Mouse (Mus musculus) ES-E14 (cell line): ENCODE measurements around the gene Bmyc. TPM values are rescaled to one million over a fixed set of nuclear protein-coding genes. Genes with fewer than 3 reads are reported as not detected.
"Not testable (repeated sequence)": the region's sequence is repeated elsewhere in the genome, so short reads cannot be mapped to it uniquely, and the experiment has no call there.

Source experiments
- DNase-seq: peaks from one replicate; pipeline ENCODE4 v3.0.0-alpha.2; 2013; ENCODE audit warnings: low read depth, low spot score
- H3K27ac ChIP-seq: 2 replicates; pipeline ENCODE4 v1.5.1; 2012; ENCODE audit warnings: low read depth, mild to moderate bottlenecking, low read length, moderate library complexity, mixed read lengths; ENCODE audit not compliant: poor library complexity, insufficient read depth, severe bottlenecking
- H3K36me3 ChIP-seq: 2 replicates; pipeline ENCODE4 v1.6.1; 2012; ENCODE audit warnings: mild to moderate bottlenecking, low read length, moderate library complexity, mixed read lengths; ENCODE audit not compliant: control insufficient read depth, poor library complexity, insufficient read depth, severe bottlenecking
- H3K4me1 ChIP-seq, 2 experiments: fragments of 150-350 bp in 1 of 2; sonication (generic) in 1 of 2; 2 replicates each; pipeline ENCODE4 v1.6.1; 2012; ENCODE audit warnings: low read length in 2 of 2, mild to moderate bottlenecking in 1 of 2, mixed read lengths in 1 of 2; ENCODE audit not compliant: control insufficient read depth in 2 of 2, insufficient read depth in 2 of 2, poor library complexity in 1 of 2
- H3K4me3 ChIP-seq, 2 experiments: fragments of 150-350 bp in 1 of 2; sonication (generic) in 1 of 2; 2 replicates each; pipeline ENCODE4 v1.5.1; 2012; ENCODE audit warnings: low read length in 2 of 2, low read depth in 1 of 2, mild to moderate bottlenecking in 1 of 2, mixed read lengths in 1 of 2; ENCODE audit not compliant: insufficient read depth in 1 of 2, poor library complexity in 1 of 2, severe bottlenecking in 1 of 2
- H3K9ac ChIP-seq: 2 replicates; pipeline ENCODE4 v1.6.1; 2012; ENCODE audit warnings: low read depth, mild to moderate bottlenecking, low read length, mixed read lengths; ENCODE audit not compliant: poor library complexity, insufficient read depth, severe bottlenecking
- H3K9me3 ChIP-seq: fragments of 150-350 bp; sonication (generic); 2 replicates; pipeline ENCODE4 v1.6.1; 2012; ENCODE audit warnings: low read depth, mild to moderate bottlenecking, low read length; ENCODE audit not compliant: control insufficient read depth, insufficient read depth
- CHD2 ChIP-seq: IDR thresholded peaks from 2 replicates; pipeline ENCODE4 v1.6.1; 2014; ENCODE audit warnings: mild to moderate bottlenecking, low read depth, low read length, inconsistent platforms
- HCFC1 ChIP-seq: IDR thresholded peaks from 2 replicates; pipeline ENCODE4 v1.6.1; 2012; ENCODE audit warnings: low read length, inconsistent platforms, borderline replicate concordance; ENCODE audit not compliant: insufficient read depth
- MAFK ChIP-seq: IDR thresholded peaks from 2 replicates; pipeline ENCODE4 v1.6.1; 2014; ENCODE audit warnings: mild to moderate bottlenecking, low read depth, low read length, inconsistent platforms; ENCODE audit not compliant: insufficient read depth
- ZC3H11A ChIP-seq: IDR thresholded peaks from 2 replicates; pipeline ENCODE4 v1.6.1; 2012; ENCODE audit warnings: low read depth, mild to moderate bottlenecking, inconsistent platforms, low read length, borderline replicate concordance
- ZNF384 ChIP-seq: IDR thresholded peaks from 2 replicates; pipeline ENCODE4 v1.6.1; 2012; ENCODE audit warnings: low read depth, low read length, inconsistent platforms
- in situ Hi-C, 2 experiments: fragments of 600-800 bp; cut with MboI; formaldehyde crosslinking; loops; one replicate each; pipeline ENCODE4 v1.15.1; 2025; ENCODE audit warnings: low sequenced_read_pairs in 2 of 2, inconsistent platforms in 1 of 2; ENCODE audit not compliant: unreplicated experiment in 2 of 2
- total RNA-seq: library from RNA; depleted of rRNA; stranded (reverse); fragments of 300-350 nt; gene quantifications from 2 replicates; pipeline ENCODE4 v1.2.3, GENCODE M21; 2012

Bmyc gene
- total RNA-seq, 1 experiment: 13.0 TPM

DNA sequence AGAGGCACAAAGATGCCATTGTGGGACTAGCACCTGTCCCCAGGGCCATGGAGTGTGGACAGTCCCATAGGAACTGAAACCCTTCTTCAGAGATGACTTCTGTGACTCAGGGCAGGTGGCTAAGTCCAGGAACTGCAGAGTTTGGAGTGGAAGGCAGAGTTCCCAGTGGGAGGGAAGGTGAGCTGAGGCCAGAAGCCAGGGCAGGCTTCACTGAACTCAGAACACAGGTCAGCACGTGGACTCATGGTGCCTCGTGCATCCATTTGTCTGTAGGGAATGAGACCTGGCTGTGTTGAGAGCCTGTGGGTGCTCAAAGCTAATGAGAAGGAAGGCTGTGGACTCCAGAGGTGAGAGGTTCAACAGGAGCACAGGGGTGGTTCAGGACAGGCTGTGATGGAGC, 7.8 kb upstream of the Bmyc start:
- H3K27ac ChIP-seq: no peak overlapping the region
- in situ Hi-C loops: no loop called here
- H3K9ac ChIP-seq: no peak overlapping the region
- DNase-seq: no peak
- no peak overlapping the region for H3K4me3 ChIP-seq
- no peaks in the 10 kb centered on the region for H3K36me3 ChIP-seq
- no peak for TF ChIP-seq CHD2
- TF ChIP-seq HCFC1: no peak
- TF ChIP-seq ZC3H11A: no peak
- no peak for TF ChIP-seq MAFK
- no peak for TF ChIP-seq ZNF384
- no peaks in the 10 kb centered on the region for H3K9me3 ChIP-seq
- no peaks in the 10 kb centered on the region for H3K4me1 ChIP-seq

DNA sequence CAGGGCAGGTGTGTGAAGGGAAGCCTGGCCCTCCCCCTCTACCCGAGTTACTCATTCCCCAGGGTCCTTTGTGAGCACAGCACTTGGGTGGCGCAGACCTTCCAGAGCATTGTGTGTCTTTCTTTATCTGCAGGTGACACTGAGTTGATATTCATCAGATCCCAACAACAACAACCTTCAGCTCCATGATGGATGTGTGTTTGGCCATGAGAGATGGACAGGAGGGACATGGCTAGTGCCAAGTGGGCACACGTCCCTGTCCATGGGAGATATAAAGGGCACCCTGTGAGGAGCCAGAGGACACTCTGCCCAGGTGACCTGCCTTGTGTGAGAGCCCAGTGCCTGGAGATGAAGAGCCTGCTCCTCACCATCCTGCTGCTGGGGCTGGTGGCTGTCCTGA, 6.8 kb upstream of the Bmyc start, which contains the start of gene Obp2a:
Gene Obp2a (plus strand): TSS at position 301 of the 400 bp plus-strand sequence.
- H3K9me3 ChIP-seq, H3K4me1 ChIP-seq, DNase-seq, in situ Hi-C loops, H3K27ac ChIP-seq, H3K4me3 ChIP-seq, H3K9ac ChIP-seq, H3K36me3 ChIP-seq: not testable (repeated sequence)

GRCm38 (mm10) chr2:25701001-25701400, 5.5 kb upstream of the Bmyc start:
- no peaks in the 10 kb centered on the region for H3K36me3 ChIP-seq
- H3K9me3 ChIP-seq: no peaks in the 10 kb centered on the region
- in situ Hi-C loops: no loop called here
- no peak overlapping the region for H3K9ac ChIP-seq
- DNase-seq: no peak
- no peak overlapping the region for H3K4me3 ChIP-seq
- no peaks in the 10 kb centered on the region for H3K4me1 ChIP-seq
- no peak for TF ChIP-seq MAFK
- TF ChIP-seq CHD2: no peak
- no peak for TF ChIP-seq HCFC1
- no peak for TF ChIP-seq ZNF384
- no peak for TF ChIP-seq ZC3H11A
- H3K27ac ChIP-seq: no peak overlapping the region

DNA sequence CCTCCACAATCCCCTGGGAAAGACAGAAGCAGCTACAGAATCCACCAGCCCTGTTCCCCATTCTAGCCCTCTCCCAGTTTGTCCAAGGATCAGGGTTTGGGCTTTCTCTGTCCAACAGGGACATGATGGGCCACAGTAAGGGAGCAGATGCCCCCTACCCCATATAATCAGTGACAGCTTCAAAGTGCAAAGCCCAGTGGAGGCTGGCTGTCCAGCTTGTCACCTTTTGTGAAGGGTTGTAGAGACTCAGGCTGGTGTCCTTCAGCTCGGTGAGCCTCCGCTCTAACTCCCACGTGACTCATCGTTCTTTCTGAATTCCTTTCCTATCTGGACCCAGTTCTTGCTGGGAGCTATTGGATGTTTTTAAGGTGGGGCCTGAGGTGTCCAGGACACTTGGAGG, 2.8 kb upstream of the Bmyc start:
- no peaks in the 10 kb centered on the region for H3K9me3 ChIP-seq
- peaks cover 0 to 7% of the 10 kb centered on the region in 2 experiments; a peak in 1 of 4 replicates for H3K4me1 ChIP-seq
- H3K27ac ChIP-seq: no peak overlapping the region
- no peaks in the 10 kb centered on the region for H3K36me3 ChIP-seq
- in situ Hi-C loops: no loop called here
- H3K4me3 ChIP-seq: no peak overlapping the region
- TF ChIP-seq CHD2 (no peak), ZC3H11A (no peak), MAFK (no peak), ZNF384 (no peak), HCFC1 (no peak)
- H3K9ac ChIP-seq: no peak overlapping the region
- no peak for DNase-seq

DNA sequence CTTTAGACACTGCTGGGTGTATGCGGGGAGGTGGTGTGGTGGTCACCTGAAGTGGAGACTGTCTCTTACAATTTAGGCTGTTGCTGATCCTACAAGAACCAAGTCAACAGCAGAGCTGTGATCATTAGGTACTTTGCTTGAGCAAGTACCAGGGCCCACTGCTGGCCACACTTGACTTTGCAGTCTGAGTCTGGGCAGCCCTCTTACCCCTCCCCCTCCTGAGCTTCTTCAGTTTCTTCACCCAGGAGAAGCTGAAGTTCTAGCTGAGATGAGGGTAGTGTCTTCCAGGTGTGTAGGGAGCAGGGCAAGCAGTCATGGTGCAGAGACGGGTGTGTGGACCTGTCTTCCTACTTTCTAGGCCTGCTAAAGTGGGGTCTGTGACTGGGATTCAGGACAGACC, 1.6 kb downstream of the Bmyc start:
- no peaks in the 10 kb centered on the region for H3K9me3 ChIP-seq
- TF ChIP-seq MAFK (no peak), CHD2 (no peak), ZNF384 (no peak)
- no peak overlapping the region; a peak in 1 of 4 replicates for H3K4me3 ChIP-seq
- H3K4me1 ChIP-seq: peaks cover 1 to 7% of the 10 kb centered on the region in 2 experiments; a peak in 1 of 4 replicates
- no peak for DNase-seq
- H3K36me3 ChIP-seq: no peaks in the 10 kb centered on the region
- no peak overlapping the region for H3K27ac ChIP-seq
- in situ Hi-C loops: no loop called here
- no peak overlapping the region for H3K9ac ChIP-seq

GRCm38 (mm10) chr2:25709056-25709455, 2.5 kb downstream of the Bmyc start:
- H3K9me3 ChIP-seq, DNase-seq, H3K36me3 ChIP-seq, H3K9ac ChIP-seq, H3K27ac ChIP-seq, H3K4me3 ChIP-seq, H3K4me1 ChIP-seq, in situ Hi-C loops: not testable (repeated sequence)

GRCm38 (mm10) chr2:25709791-25710190, 3.3 kb downstream of the Bmyc start:
- in situ Hi-C loops, H3K4me1 ChIP-seq, H3K4me3 ChIP-seq, DNase-seq, H3K27ac ChIP-seq, H3K36me3 ChIP-seq, H3K9ac ChIP-seq, H3K9me3 ChIP-seq: not testable (repeated sequence)
